Mouse (Mus musculus) hindbrain, embryonic 11.5 days (tissue): ENCODE measurements around the gene Prcp. TPM values are rescaled to one million over a fixed set of nuclear protein-coding genes. Genes with fewer than 3 reads are reported as not detected.

Experiments used
- ATAC-seq: fragments of 200-750 bp; cut with Nextera tagmentation; 2 replicates; pipeline ENCODE4 v1.8.0; 2017; ENCODE audit warnings: mild to moderate bottlenecking, moderate TSS enrichment, moderate library complexity; ENCODE audit not compliant: low FRiP score
- DNase-seq: peaks from one replicate; pipeline ENCODE4 v3.0.0-alpha.2; 2015; ENCODE audit warnings: low spot score
- H3K27ac ChIP-seq: fragments of 300-500 bp; sonication (generic); 2 replicates; pipeline ENCODE4 v1.5.1; 2014; ENCODE audit warnings: mild to moderate bottlenecking, low read depth, low read length
- H3K27me3 ChIP-seq: fragments of 300-500 bp; sonication (generic); 2 replicates; pipeline ENCODE4 v1.6.1; 2014; ENCODE audit warnings: mild to moderate bottlenecking, low read length, moderate library complexity, mixed read lengths; ENCODE audit not compliant: control insufficient read depth, insufficient read depth
- H3K36me3 ChIP-seq: fragments of 300-500 bp; sonication (generic); 2 replicates; pipeline ENCODE4 v1.6.1; 2014; ENCODE audit warnings: mild to moderate bottlenecking, low read length, moderate library complexity, mixed read lengths; ENCODE audit not compliant: control insufficient read depth, insufficient read depth
- H3K4me1 ChIP-seq: fragments of 300-500 bp; sonication (generic); replicated peaks from 2 replicates; pipeline ENCODE4 v1.6.1; 2014; ENCODE audit warnings: low read length, mixed read lengths; ENCODE audit not compliant: control insufficient read depth, insufficient read depth
- H3K4me2 ChIP-seq: fragments of 300-500 bp; sonication (generic); replicated peaks from 2 replicates; pipeline ENCODE4 v1.6.1; 2014; ENCODE audit warnings: mild to moderate bottlenecking, low read depth, low read length
- H3K4me3 ChIP-seq: fragments of 300-500 bp; sonication (generic); 2 replicates; pipeline ENCODE4 v1.5.1; 2014; ENCODE audit warnings: low read depth, low read length
- H3K9ac ChIP-seq: fragments of 300-500 bp; sonication (generic); 2 replicates; pipeline ENCODE4 v1.6.1; 2014; ENCODE audit warnings: low read depth, low read length
- H3K9me3 ChIP-seq: fragments of 300-500 bp; sonication (generic); 2 replicates; pipeline ENCODE4 v1.6.1; 2016; ENCODE audit warnings: low read length; ENCODE audit not compliant: control insufficient read depth
- WGBS: fragments of 180-500 bp; shearing (Covaris S2); extraction: QIAGEN DNeasy Blood & Tissue Kit; methylation state at CpG from one replicate; pipeline ENCODE4 v1.1.7; 2014; 5-methylcytosine and 5-hydroxymethylcytosine counted together
- polyA plus RNA-seq: library from polyadenylated mRNA; unstranded; fragments of >200 nt; fragmentation: Nextera tagmentation; extraction: Ambion mirVana; gene quantifications from 2 replicates; pipeline ENCODE4 v1.2.1, GENCODE M21; 2014

Prcp gene
- polyA plus RNA-seq, 1 experiment from 2014 or later: 26.3 TPM

- 87% methylated on average over 9 of the region's 9 CpGs for WGBS
- ATAC-seq (no peak), DNase-seq (no peak)
- H3K4me2 ChIP-seq: no peak overlapping the region
- no peaks in the 10 kb centered on the region for H3K36me3 ChIP-seq
- H3K9ac ChIP-seq: no peak overlapping the region
- no peak overlapping the region for H3K4me3 ChIP-seq
- H3K27me3 ChIP-seq: no peaks in the 10 kb centered on the region
- H3K4me1 ChIP-seq: no peaks in the 10 kb centered on the region
- no peak overlapping the region for H3K27ac ChIP-seq
- H3K9me3 ChIP-seq: no peaks in the 10 kb centered on the region
Observed at GRCm38 (mm10) chr7:92883850-92884716, 9.8 kb downstream of the Prcp start.

- Histone ChIP-seq H3K9ac (no peak overlapping the region), H3K4me3 (no peak overlapping the region), H3K36me3 (no peaks in the 10 kb centered on the region), H3K27me3 (no peaks in the 10 kb centered on the region), H3K27ac (no peak overlapping the region), H3K9me3 (no peaks in the 10 kb centered on the region), H3K4me1 (no peaks in the 10 kb centered on the region), H3K4me2 (no peak overlapping the region)
- WGBS: 87% methylated on average over 6 of the region's 6 CpGs
- DNase-seq: no peak
- ATAC-seq: no peak
Observed at GRCm38 (mm10) chr7:92884998-92885660, 10.9 kb downstream of the Prcp start.

- WGBS: 89% methylated on average over 7 of the region's 7 CpGs
- Histone ChIP-seq H3K4me3 (no peak overlapping the region), H3K27me3 (no peaks in the 10 kb centered on the region), H3K9ac (no peak overlapping the region), H3K4me2 (no peak overlapping the region), H3K9me3 (no peaks in the 10 kb centered on the region), H3K36me3 (no peaks in the 10 kb centered on the region), H3K27ac (no peak overlapping the region), H3K4me1 (no peaks in the 10 kb centered on the region)
- no peak for DNase-seq
- ATAC-seq: no peak
Observed at GRCm38 (mm10) chr7:92886801-92887200, 12.5 kb downstream of the Prcp start.

GRCm38 (mm10) chr7:92887230-92887629, 13.0 kb downstream of the Prcp start:
- H3K4me1 ChIP-seq: no peaks in the 10 kb centered on the region
- no peak overlapping the region for H3K27ac ChIP-seq
- ATAC-seq (no peak), DNase-seq (no peak)
- H3K9ac ChIP-seq: no peak overlapping the region
- H3K4me2 ChIP-seq: no peak overlapping the region
- WGBS: 94% methylated on average over 5 of the region's 5 CpGs
- no peaks in the 10 kb centered on the region for H3K36me3 ChIP-seq
- H3K27me3 ChIP-seq: no peaks in the 10 kb centered on the region
- H3K9me3 ChIP-seq: no peaks in the 10 kb centered on the region
- H3K4me3 ChIP-seq: no peak overlapping the region

GRCm38 (mm10) chr7:92890211-92890610, 15.9 kb downstream of the Prcp start:
- Histone ChIP-seq H3K9me3 (no peaks in the 10 kb centered on the region), H3K27ac (no peak overlapping the region), H3K36me3 (no peaks in the 10 kb centered on the region), H3K27me3 (no peaks in the 10 kb centered on the region), H3K4me1 (no peaks in the 10 kb centered on the region), H3K4me3 (no peak overlapping the region), H3K4me2 (no peak overlapping the region), H3K9ac (no peak overlapping the region)
- 72% methylated on average over 1 of the region's 1 CpGs for WGBS
- DNase-seq: no peak
- ATAC-seq: no peak

GRCm38 (mm10) chr7:92890618-92891230, 16.5 kb downstream of the Prcp start:
- 53% methylated on average over 4 of the region's 4 CpGs for WGBS
- Histone ChIP-seq H3K4me1 (no peaks in the 10 kb centered on the region), H3K9me3 (no peaks in the 10 kb centered on the region), H3K4me3 (no peak overlapping the region), H3K27ac (no peak overlapping the region), H3K4me2 (no peak overlapping the region), H3K9ac (no peak overlapping the region), H3K36me3 (no peaks in the 10 kb centered on the region), H3K27me3 (no peaks in the 10 kb centered on the region)
- DNase-seq: no peak
- no peak for ATAC-seq

- Histone ChIP-seq H3K4me1 (no peaks in the 10 kb centered on the region), H3K9ac (no peak overlapping the region), H3K4me3 (no peak overlapping the region), H3K9me3 (no peaks in the 10 kb centered on the region), H3K27ac (no peak overlapping the region), H3K36me3 (no peaks in the 10 kb centered on the region), H3K27me3 (no peaks in the 10 kb centered on the region), H3K4me2 (no peak overlapping the region)
- WGBS: 56% methylated on average over 3 of the region's 3 CpGs
- DNase-seq: no peak
- ATAC-seq: no peak
Observed at GRCm38 (mm10) chr7:92893478-92893877, 19.2 kb downstream of the Prcp start.

GRCm38 (mm10) chr7:92896036-92896435, 21.8 kb downstream of the Prcp start:
- DNase-seq: no peak

More at GRCm38 (mm10) chr7:92896036-92896435, 21.8 kb downstream of the Prcp start:
- Histone ChIP-seq H3K4me3 (no peak overlapping the region), H3K36me3 (no peaks in the 10 kb centered on the region), H3K9me3 (no peaks in the 10 kb centered on the region), H3K27ac (no peak overlapping the region), H3K9ac (no peak overlapping the region), H3K27me3 (no peaks in the 10 kb centered on the region), H3K4me1 (no peaks in the 10 kb centered on the region), H3K4me2 (no peak overlapping the region)
- ATAC-seq: no peak
- WGBS: 89% methylated on average over 5 of the region's 5 CpGs
